Mouse (Mus musculus) kidney, postnatal 0 days (tissue): ENCODE results near the gene Osgin1. TPM values are rescaled to one million over a fixed set of nuclear protein-coding genes. Genes with fewer than 3 reads are reported as not detected.
A peak's percentile ranks its signal among the peaks of the same experiment; 100 is the strongest.

Experiments
- ATAC-seq: fragments of 200-750 bp; cut with Nextera tagmentation; replicated peaks from 2 replicates; pipeline ENCODE4 v1.8.0; 2017; ENCODE audit warnings: low read depth, moderate number of reproducible peaks, moderate TSS enrichment, moderate library complexity; ENCODE audit not compliant: low FRiP score
- DNase-seq: peaks from one replicate; pipeline ENCODE4 v3.0.0-alpha.2; 2016; ENCODE audit warnings: low spot score
- H3K27ac ChIP-seq: fragments of 300-500 bp; sonication (generic); 2 replicates; pipeline ENCODE4 v1.5.1; 2014; ENCODE audit warnings: mild to moderate bottlenecking
- H3K27me3 ChIP-seq: fragments of 300-500 bp; sonication (generic); 2 replicates; pipeline ENCODE4 v1.6.1; 2014; ENCODE audit warnings: low read length, mixed read lengths; ENCODE audit not compliant: insufficient read depth
- H3K36me3 ChIP-seq: fragments of 300-500 bp; sonication (generic); 2 replicates; pipeline ENCODE4 v1.6.1; 2014; ENCODE audit warnings: low read length, mixed read lengths; ENCODE audit not compliant: insufficient read depth
- H3K4me1 ChIP-seq: fragments of 300-500 bp; sonication (generic); replicated peaks from 2 replicates; pipeline ENCODE4 v1.6.1; 2014; ENCODE audit warnings: antibody characterized with exemption, low read length, mixed read lengths; ENCODE audit not compliant: insufficient read depth
- H3K4me2 ChIP-seq: fragments of 300-500 bp; sonication (generic); 2 replicates; pipeline ENCODE4 v1.6.1; 2014; ENCODE audit warnings: mild to moderate bottlenecking, low read length, moderate library complexity, mixed read lengths
- H3K4me3 ChIP-seq: fragments of 300-500 bp; sonication (generic); replicated peaks from 2 replicates; pipeline ENCODE4 v1.5.1; 2014; ENCODE audit warnings: low read depth, low read length
- H3K9ac ChIP-seq: fragments of 300-500 bp; sonication (generic); 2 replicates; pipeline ENCODE4 v1.6.1; 2014; ENCODE audit warnings: low read depth, low read length
- H3K9me3 ChIP-seq: fragments of 300-500 bp; sonication (generic); replicated peaks from 2 replicates; pipeline ENCODE4 v1.6.1; 2016; ENCODE audit warnings: low read length, inconsistent platforms, mixed read lengths
- CTCF ChIP-seq: IDR thresholded peaks from 2 replicates; pipeline ENCODE4 v1.5.1; 2016; ENCODE audit warnings: antibody characterized with exemption, low read depth, mild to moderate bottlenecking, moderate library complexity
- WGBS: fragments of 180-500 bp; shearing (Covaris S2); extraction: QIAGEN DNeasy Blood & Tissue Kit; methylation state at CpG from one replicate; pipeline ENCODE4 v1.1.7; 2014; 5-methylcytosine and 5-hydroxymethylcytosine counted together
- polyA plus RNA-seq: library from polyadenylated mRNA; unstranded; fragments of >200 nt; fragmentation: Nextera tagmentation; extraction: Ambion mirVana; gene quantifications from 2 replicates; pipeline ENCODE4 v1.2.1, GENCODE M21; 2015

Gene Osgin1
- polyA plus RNA-seq, 1 experiment from 2014 or later, result 4.1 TPM

DNA sequence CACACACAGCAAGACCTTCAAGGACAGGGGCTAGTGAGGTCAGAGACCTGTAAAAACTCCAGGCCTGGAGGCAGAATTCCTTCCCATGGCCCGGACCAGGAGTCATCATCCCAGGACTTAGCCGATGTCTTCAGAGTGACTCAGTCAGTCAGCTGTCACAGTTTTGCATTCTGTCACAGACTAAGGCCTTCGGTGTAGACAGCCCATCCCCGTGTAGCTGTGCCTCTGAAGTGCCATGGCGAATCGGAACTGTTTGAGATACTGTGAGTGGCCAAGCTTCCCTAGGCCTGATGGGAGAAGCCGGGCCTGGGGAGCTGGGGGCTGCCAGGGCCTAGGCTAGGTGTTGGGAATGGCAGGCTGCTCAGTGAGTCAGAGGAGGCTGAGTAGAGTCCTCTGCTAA lies 3.2 kb upstream of the Osgin1 start:
- Histone ChIP-seq H3K9ac (no peak overlapping the region), H3K4me2 (no peak overlapping the region), H3K27ac (no peak overlapping the region), H3K4me3 (no peak overlapping the region), H3K4me1 (peaks cover 17% of the 10 kb centered on the region), H3K36me3 (no peaks in the 10 kb centered on the region), H3K9me3 (no peaks in the 10 kb centered on the region), H3K27me3 (no peaks in the 10 kb centered on the region)
- DNase-seq (no peak), ATAC-seq (no peak)
- WGBS, result 90% methylated on average over 7 of the region's 7 CpGs
- no peak for TF ChIP-seq CTCF

DNA sequence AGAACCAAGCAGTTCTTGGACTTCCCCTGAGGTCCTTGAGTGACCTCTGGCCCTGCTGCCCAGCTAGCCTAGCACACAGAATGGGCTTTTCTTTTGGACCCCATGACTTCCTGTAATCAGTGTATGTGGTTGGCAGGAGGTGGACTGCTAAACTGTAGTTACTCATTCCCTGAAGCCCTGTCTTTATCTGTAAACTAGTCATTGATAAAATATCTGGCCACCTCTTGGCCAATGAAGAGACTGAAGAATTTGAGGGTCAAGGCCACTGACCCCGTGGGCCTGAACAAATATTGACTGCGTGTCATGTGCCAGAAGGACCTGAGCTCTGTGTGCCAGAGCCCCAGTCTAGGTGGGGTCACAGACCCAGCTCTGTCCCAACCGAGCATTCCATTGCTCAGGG lies 1.6 kb upstream of the Osgin1 start:
- no peaks in the 10 kb centered on the region for H3K36me3 ChIP-seq
- H3K4me1 ChIP-seq, result peaks cover 21% of the 10 kb centered on the region
- no peak for TF ChIP-seq CTCF
- H3K9ac ChIP-seq, result no peak overlapping the region
- 64% methylated on average over 3 of the region's 3 CpGs for WGBS
- no peak overlapping the region for H3K4me3 ChIP-seq
- no peaks in the 10 kb centered on the region for H3K27me3 ChIP-seq
- DNase-seq, result no peak
- H3K27ac ChIP-seq, result no peak overlapping the region
- no peak for ATAC-seq
- H3K4me2 ChIP-seq, result no peak overlapping the region
- no peaks in the 10 kb centered on the region for H3K9me3 ChIP-seq

DNA sequence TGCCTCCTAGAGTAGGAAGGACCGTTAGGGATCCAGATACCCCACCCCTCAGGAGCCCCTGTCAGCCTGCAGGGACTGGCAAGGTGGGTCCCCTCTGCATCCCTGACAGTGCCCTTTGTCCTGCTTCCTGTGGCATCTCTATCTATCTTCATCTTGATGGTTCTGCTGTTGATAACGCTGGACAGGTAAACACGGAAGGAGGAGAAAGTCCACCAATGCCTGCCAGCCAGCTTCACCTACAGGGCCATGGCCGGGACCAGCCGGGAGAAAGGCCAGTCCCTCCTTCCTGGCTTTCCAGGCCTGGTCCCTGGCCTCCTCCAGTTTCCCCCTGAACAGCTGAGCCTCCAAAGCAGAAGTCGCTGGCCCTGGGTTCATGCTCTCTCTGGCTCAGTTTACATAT lies 645 bp downstream of the Osgin1 start:
- H3K4me3 ChIP-seq, result no peak overlapping the region

DNA sequence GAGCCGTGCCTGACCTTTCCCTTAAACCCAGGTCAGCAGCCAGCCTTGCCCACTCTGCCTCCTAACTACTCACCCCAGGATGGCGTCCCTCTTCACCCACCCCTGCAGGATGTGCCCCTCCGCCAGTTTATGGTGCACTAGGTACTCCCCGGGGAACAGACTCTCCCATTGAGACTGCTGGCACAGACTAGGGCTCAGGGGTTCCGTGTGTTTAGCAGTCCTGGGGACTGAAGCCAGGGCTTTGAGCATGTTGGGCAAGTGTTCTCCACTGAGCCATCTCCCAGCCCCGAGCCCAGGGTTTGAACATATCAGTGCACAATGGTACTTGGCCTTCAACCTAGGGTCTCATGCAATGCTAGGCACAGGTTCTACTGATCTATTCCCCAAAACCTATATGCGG lies 1.6 kb downstream of the Osgin1 start:
- H3K27me3 ChIP-seq, result no peaks in the 10 kb centered on the region
- no peak overlapping the region for H3K9ac ChIP-seq
- 86% methylated on average over 7 of the region's 7 CpGs for WGBS
- no peak for TF ChIP-seq CTCF
- no peaks in the 10 kb centered on the region for H3K36me3 ChIP-seq
- no peak overlapping the region for H3K27ac ChIP-seq
- DNase-seq, result no peak
- no peak overlapping the region for H3K4me3 ChIP-seq
- 0 out of 2 replicates have a peak, but pooled peaks cover 7% of the 10 kb centered on the region for H3K4me1 ChIP-seq
- H3K4me2 ChIP-seq, result no peak overlapping the region
- no peaks in the 10 kb centered on the region for H3K9me3 ChIP-seq
- ATAC-seq, result no peak

More for the DNA sequence above, 645 bp downstream of the Osgin1 start:
- TF ChIP-seq CTCF, result no peak
- 81% methylated on average over 6 of the region's 6 CpGs for WGBS
- Histone ChIP-seq H3K9me3 (no peaks in the 10 kb centered on the region), H3K36me3 (no peaks in the 10 kb centered on the region), H3K27me3 (no peaks in the 10 kb centered on the region), H3K4me1 (peaks cover 12% of the 10 kb centered on the region), H3K27ac (no peak overlapping the region), H3K9ac (no peak overlapping the region), H3K4me2 (no peak overlapping the region)
- ATAC-seq (no peak), DNase-seq (no peak)

DNA sequence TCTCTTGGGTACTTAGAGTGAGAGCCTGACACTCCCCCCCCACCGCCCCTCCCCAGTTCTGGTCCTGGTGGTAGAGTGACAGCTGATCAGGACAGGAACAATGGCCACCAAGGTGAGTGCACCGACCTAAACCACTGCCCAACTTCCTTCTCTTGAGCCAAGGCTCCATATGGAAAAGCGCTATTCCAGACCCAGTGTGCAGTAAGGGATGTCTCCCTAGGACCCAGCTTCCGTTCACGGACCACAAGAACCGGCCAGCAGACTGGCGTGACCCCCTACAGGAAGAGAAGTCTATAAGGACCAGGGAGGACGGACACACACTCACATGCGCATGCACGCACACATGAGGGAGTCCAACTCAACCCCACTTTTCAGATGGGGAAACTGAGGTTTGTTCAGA lies 2.4 kb downstream of the Osgin1 start:
- Histone ChIP-seq H3K4me1 (peaks cover 13% of the 10 kb centered on the region; the same call in 1 of the 2 replicates), H3K27ac (0 out of 2 replicates have a peak overlapping the region, but pooled peaks have one; percentile 19), H3K36me3 (no peaks in the 10 kb centered on the region), H3K27me3 (no peaks in the 10 kb centered on the region), H3K4me3 (no peak overlapping the region), H3K4me2 (no peak overlapping the region), H3K9ac (no peak overlapping the region), H3K9me3 (no peaks in the 10 kb centered on the region)
- no peak for DNase-seq
- 85% methylated on average over 10 of the region's 10 CpGs for WGBS
- no peak for TF ChIP-seq CTCF
- no peak for ATAC-seq

DNA sequence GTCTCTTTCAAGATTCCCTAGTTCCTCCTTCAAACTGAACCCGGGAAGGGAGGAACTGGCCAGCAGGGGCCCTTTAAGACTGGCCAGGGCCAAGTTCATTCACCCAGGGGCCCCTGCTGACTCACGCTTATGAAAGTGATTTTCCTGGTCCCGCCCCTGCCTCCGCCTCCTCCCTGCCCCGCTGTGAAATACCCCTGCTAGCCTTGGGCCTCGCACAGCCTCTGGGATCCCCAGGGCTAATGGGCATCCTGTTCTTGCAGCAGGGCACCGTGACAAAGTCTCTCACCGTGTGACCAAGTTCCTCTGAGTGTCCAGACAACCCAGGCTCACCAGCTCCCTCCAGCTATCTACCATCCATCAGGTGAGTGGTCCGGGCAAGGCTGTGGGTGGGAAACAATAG lies 3.0 kb downstream of the Osgin1 start:
- H3K4me3 ChIP-seq, result 0 out of 2 replicates have a peak overlapping the region, but pooled peaks have one; percentile 4
- H3K36me3 ChIP-seq, result no peaks in the 10 kb centered on the region
- H3K4me2 ChIP-seq, result peak overlapping the region; percentile 41
- 16% methylated on average over 9 of the region's 9 CpGs for WGBS
- TF ChIP-seq CTCF, result no peak
- peaks cover 13% of the 10 kb centered on the region; the same call in 1 of the 2 replicates for H3K4me1 ChIP-seq
- DNase-seq, result no peak
- H3K27ac ChIP-seq, result peak overlapping the region; percentile 66
- peak; percentile 71 for ATAC-seq
- H3K9ac ChIP-seq, result 0 out of 2 replicates have a peak overlapping the region, but pooled peaks have one; percentile 48
- no peaks in the 10 kb centered on the region for H3K27me3 ChIP-seq
- no peaks in the 10 kb centered on the region for H3K9me3 ChIP-seq

DNA sequence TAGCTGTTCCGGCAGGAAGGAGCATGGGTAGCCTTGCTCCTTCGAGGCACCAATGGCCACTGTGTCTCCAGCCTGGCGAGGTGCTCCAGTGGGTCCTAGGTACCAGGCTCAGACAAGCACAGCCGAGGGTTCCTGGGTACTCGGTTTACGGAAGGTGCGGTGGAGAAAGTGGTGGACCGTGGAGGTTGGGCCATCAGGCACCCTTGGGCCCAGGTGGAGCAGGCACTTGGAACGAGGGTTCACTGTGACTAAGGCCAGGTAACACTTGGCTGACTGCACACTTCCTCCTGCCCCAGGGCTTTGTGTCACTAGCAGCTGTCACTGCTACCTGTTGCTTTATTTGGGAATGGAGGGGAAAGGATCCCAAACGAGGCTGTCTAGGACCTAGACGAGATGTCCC lies 3.6 kb downstream of the Osgin1 start:
- Histone ChIP-seq H3K27me3 (no peaks in the 10 kb centered on the region), H3K4me2 (peak overlapping the region; percentile 41), H3K4me1 (peaks cover 13% of the 10 kb centered on the region; the same call in 1 of the 2 replicates), H3K4me3 (0 out of 2 replicates have a peak overlapping the region, but pooled peaks have one; percentile 4), H3K27ac (peak overlapping the region; percentile 66), H3K9me3 (no peaks in the 10 kb centered on the region), H3K36me3 (no peaks in the 10 kb centered on the region), H3K9ac (0 out of 2 replicates have a peak overlapping the region, but pooled peaks have one; percentile 48)
- DNase-seq (no peak), ATAC-seq (no peak)
- 53% methylated on average over 11 of the region's 11 CpGs for WGBS
- no peak for TF ChIP-seq CTCF
